Mouse (Mus musculus): ENCODE data around the gene Rpl36a. TPM values are rescaled to one million over a fixed set of nuclear protein-coding genes. Genes with fewer than 3 reads are reported as not detected.

The Rpl36a gene
- polyA plus RNA-seq, 1 experiment from 2014 or later, result 425 TPM

- H3K27ac ChIP-seq (replicated peaks; ENCODE audit: low read depth, low read length), result no peak overlapping the region
- WGBS, result 58% methylated on average over 3 of the region's 3 CpGs
Observed at GRCm38 (mm10) chrX:134635111-134635510, 49.7 kb downstream of the Rpl36a start.

DNA sequence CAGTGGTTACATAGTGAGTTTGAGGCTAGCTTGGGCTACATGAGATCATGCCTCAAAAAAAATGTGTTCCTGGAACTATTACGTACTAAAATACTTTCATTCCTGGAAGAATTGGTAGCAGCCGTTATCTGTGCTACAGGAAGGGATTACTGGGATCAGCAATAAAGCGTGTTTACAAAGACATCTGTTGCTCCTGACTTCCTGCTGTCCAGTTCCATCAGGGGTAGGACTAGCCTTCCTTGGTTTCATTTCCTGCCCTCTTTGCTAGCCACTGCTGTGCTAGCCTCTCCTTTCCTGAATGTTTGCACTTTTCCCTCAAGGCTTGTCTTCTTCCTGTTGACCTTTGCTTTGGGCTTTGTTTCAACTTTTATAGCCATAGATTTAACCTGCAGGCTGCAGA lies 50.4 kb downstream of the Rpl36a start:
- no peaks in the 10 kb centered on the region for H3K27me3 ChIP-seq (ENCODE audit: control insufficient read depth, insufficient read depth, low read length)
- WGBS, result 64% methylated on average over 3 of the region's 3 CpGs
- H3K9ac ChIP-seq (ENCODE audit: low read length), result no peak overlapping the region
- H3K36me3 ChIP-seq (ENCODE audit: control insufficient read depth, insufficient read depth, low read length), result no peaks in the 10 kb centered on the region
- ATAC-seq (ENCODE audit: insufficient number of reproducible peaks, low FRiP score, low TSS enrichment, low read depth) (no peak), DNase-seq (ENCODE audit: low spot score) (no peak)
- H3K9me3 ChIP-seq (ENCODE audit: control insufficient read depth, low read length), result no peaks in the 10 kb centered on the region
- no peak overlapping the region for H3K4me2 ChIP-seq (ENCODE audit: low read depth, severe bottlenecking)
- no peak overlapping the region for H3K27ac ChIP-seq (replicated peaks; ENCODE audit: low read depth, low read length)
- H3K4me1 ChIP-seq (ENCODE audit: control insufficient read depth, insufficient read depth, low read length), result no peaks in the 10 kb centered on the region
- no peak overlapping the region for H3K4me3 ChIP-seq (ENCODE audit: low read depth, low read length)

More at GRCm38 (mm10) chrX:134635111-134635510, 49.7 kb downstream of the Rpl36a start:
- no peak for ATAC-seq (ENCODE audit: insufficient number of reproducible peaks, low FRiP score, low TSS enrichment, low read depth)
- H3K9ac ChIP-seq (ENCODE audit: low read length), result no peak overlapping the region
- no peaks in the 10 kb centered on the region for H3K27me3 ChIP-seq (ENCODE audit: control insufficient read depth, insufficient read depth, low read length)
- no peaks in the 10 kb centered on the region for H3K36me3 ChIP-seq (ENCODE audit: control insufficient read depth, insufficient read depth, low read length)
- H3K4me2 ChIP-seq (ENCODE audit: low read depth, severe bottlenecking), result no peak overlapping the region
- H3K4me3 ChIP-seq (ENCODE audit: low read depth, low read length), result no peak overlapping the region
- no peak for DNase-seq (ENCODE audit: low spot score)
- no peaks in the 10 kb centered on the region for H3K4me1 ChIP-seq (ENCODE audit: control insufficient read depth, insufficient read depth, low read length)
- no peaks in the 10 kb centered on the region for H3K9me3 ChIP-seq (ENCODE audit: control insufficient read depth, low read length)

Other genes with a start within 250 kb of the Rpl36a start
- gene Drp2, start 181.1 kb upstream of the Rpl36a start, polyA plus RNA-seq (2014; fragmentation: Nextera tagmentation; extraction: Ambion mirVana), result 1.9 and 2.3 TPM in 2 replicates
- gene Taf7l, start 109.2 kb upstream of the Rpl36a start, polyA plus RNA-seq (2014; fragmentation: Nextera tagmentation; extraction: Ambion mirVana), result not detected in 2 replicates
- gene Timm8a1, start 43.8 kb upstream of the Rpl36a start, polyA plus RNA-seq (2014; fragmentation: Nextera tagmentation; extraction: Ambion mirVana), result 79.4 and 81.4 TPM in 2 replicates
- 0.93 and 1.2 TPM in 2 replicates for gene Btk, start 2.1 kb upstream of the Rpl36a start, polyA plus RNA-seq (2014; fragmentation: Nextera tagmentation; extraction: Ambion mirVana)
- gene Gla, start 15.5 kb downstream of the Rpl36a start, polyA plus RNA-seq (2014; fragmentation: Nextera tagmentation; extraction: Ambion mirVana), result 4.0 and 5.1 TPM in 2 replicates
- gene Hnrnph2, start 15.5 kb downstream of the Rpl36a start, polyA plus RNA-seq (2014; fragmentation: Nextera tagmentation; extraction: Ambion mirVana), result 144 and 172 TPM in 2 replicates
- gene Armcx4, start 100.9 kb downstream of the Rpl36a start, polyA plus RNA-seq (2014; fragmentation: Nextera tagmentation; extraction: Ambion mirVana), result 6.3 and 6.9 TPM in 2 replicates
- gene Armcx1, start 132.3 kb downstream of the Rpl36a start, polyA plus RNA-seq (2014; fragmentation: Nextera tagmentation; extraction: Ambion mirVana), result 44.3 and 47.1 TPM in 2 replicates
- 21.6 and 25.9 TPM in 2 replicates for gene Armcx6, start 165.8 kb downstream of the Rpl36a start, polyA plus RNA-seq (2014; fragmentation: Nextera tagmentation; extraction: Ambion mirVana)
- gene Armcx3, start 170.9 kb downstream of the Rpl36a start, polyA plus RNA-seq (2014; fragmentation: Nextera tagmentation; extraction: Ambion mirVana), result 51.9 and 55.2 TPM in 2 replicates
- gene Armcx2, start 223.6 kb downstream of the Rpl36a start, polyA plus RNA-seq (2014; fragmentation: Nextera tagmentation; extraction: Ambion mirVana), result 81.1 and 85.9 TPM in 2 replicates

Data from limb, embryonic 11.5 days (tissue).